In genomic region chr1:151708966-151709733, GRCm38 (mm10) we compare ENCODE assay signal across 10 mouse cellular contexts. TPM values are rescaled to one million over a fixed set of nuclear protein-coding genes. Genes with fewer than 3 reads are reported as not detected.
DNase-seq lines count a peak whose midpoint lies in the region; ATAC-seq and TF ChIP-seq lines count a peak whose summit lies in the region.
"Had no signal": no experiment of that assay in that cellular context is flagged by ENCODE, and none has a peak within 500 bp of the region (broad histone marks: within the 10 kb centered on the region; RNA-seq: fewer than 3 reads in every experiment).

No protein-coding gene starts in this region.

- no peak for ATAC-seq in midbrain, embryonic 14.5 days (ENCODE audit: low FRiP score, low TSS enrichment)
- peak; percentile 76 for ATAC-seq in intestine, embryonic 16.5 days
- 0 out of 2 replicates have a peak, but pooled peaks have one; percentile 7 for ATAC-seq in megakaryocyte progenitor cell, adult 5-6 weeks (replicated peaks; ENCODE audit: poor library complexity)

- H3K36me3 ChIP-seq in midbrain, embryonic 14.5 days (ENCODE audit: control insufficient read depth, insufficient read depth, low read length), result no peaks in the 10 kb centered on the region
- no peaks in the 10 kb centered on the region for H3K36me3 ChIP-seq in midbrain, embryonic 10.5 days
- H3K36me3 ChIP-seq in intestine, embryonic 16.5 days (ENCODE audit: control insufficient read depth, insufficient read depth, low read length), result no peaks in the 10 kb centered on the region
- H3K36me3 ChIP-seq: embryonic facial prominence, embryonic 13.5 days; limb, embryonic 13.5 days had no signal

- no peaks in the 10 kb centered on the region for H3K9me3 ChIP-seq in midbrain, embryonic 14.5 days (ENCODE audit: control insufficient read depth, low read length)
- H3K9me3 ChIP-seq in midbrain, embryonic 10.5 days (replicated peaks), result no peaks in the 10 kb centered on the region
- H3K9me3 ChIP-seq in intestine, embryonic 16.5 days (ENCODE audit: control insufficient read depth, low read length), result no peaks in the 10 kb centered on the region
- H3K9me3 ChIP-seq: embryonic facial prominence, embryonic 13.5 days; limb, embryonic 13.5 days had no signal

- H3K27me3 ChIP-seq in midbrain, embryonic 14.5 days (ENCODE audit: control insufficient read depth, insufficient read depth, low read length), result no peaks in the 10 kb centered on the region
- H3K27me3 ChIP-seq in midbrain, embryonic 10.5 days (ENCODE audit: low read depth, poor library complexity, severe bottlenecking), result no peaks in the 10 kb centered on the region
- H3K27me3 ChIP-seq in intestine, embryonic 16.5 days (replicated peaks; ENCODE audit: control insufficient read depth, insufficient read depth, low read length), result no peaks in the 10 kb centered on the region

- no peak overlapping the region; the same call in 1 of the 2 replicates for H3K27ac ChIP-seq in gastrocnemius, adult 2 months
- no peak overlapping the region for H3K27ac ChIP-seq in midbrain, embryonic 14.5 days (replicated peaks; ENCODE audit: low read depth, low read length)
- no peak overlapping the region for H3K27ac ChIP-seq in midbrain, embryonic 10.5 days (replicated peaks)
- H3K27ac ChIP-seq in intestine, embryonic 16.5 days (ENCODE audit: low read length), result 0 out of 2 replicates have a peak overlapping the region, but pooled peaks have one; percentile 5
- H3K27ac ChIP-seq: embryonic facial prominence, embryonic 13.5 days; limb, embryonic 13.5 days had no signal

- WGBS in midbrain, embryonic 14.5 days, result 79% methylated on average over 13 of the region's 13 CpGs
- WGBS in midbrain, embryonic 10.5 days, result 80% methylated on average over 13 of the region's 13 CpGs
- WGBS in intestine, embryonic 16.5 days, result 27% methylated on average over 13 of the region's 13 CpGs

- TF ChIP-seq CTCF in gastrocnemius, adult 2 months (IDR thresholded peaks at IDR 0.05), result no peak

- H3K4me2 ChIP-seq in midbrain, embryonic 14.5 days (ENCODE audit: low read length), result no peak overlapping the region
- H3K4me2 ChIP-seq in intestine, embryonic 16.5 days (ENCODE audit: low read depth, low read length), result 0 out of 2 replicates have a peak overlapping the region, but pooled peaks have one; percentile 23
- H3K4me2 ChIP-seq: embryonic facial prominence, embryonic 13.5 days; limb, embryonic 13.5 days had no signal

- H3K9ac ChIP-seq in midbrain, embryonic 14.5 days (replicated peaks; ENCODE audit: low read length), result no peak overlapping the region
- H3K9ac ChIP-seq in intestine, embryonic 16.5 days (ENCODE audit: low read depth, low read length), result no peak overlapping the region
- H3K9ac ChIP-seq: embryonic facial prominence, embryonic 13.5 days; limb, embryonic 13.5 days had no signal

- H3K4me3 ChIP-seq in gastrocnemius, adult 2 months, result no peak overlapping the region
- H3K4me3 ChIP-seq in midbrain, embryonic 14.5 days (replicated peaks; ENCODE audit: low read depth, low read length), result no peak overlapping the region
- H3K4me3 ChIP-seq in midbrain, embryonic 10.5 days, result no peak overlapping the region
- no peak overlapping the region for H3K4me3 ChIP-seq in intestine, embryonic 16.5 days (ENCODE audit: low read length)
- H3K4me3 ChIP-seq: embryonic facial prominence, embryonic 13.5 days; limb, embryonic 13.5 days had no signal

- intact Hi-C loops in gastrocnemius, adult 2 months (cut with DNase I), result loop anchor here (5.0 kb wide), 1 partner anchor 207 kb away; the partner anchor contains the start of gene Rnf2

- no peaks in the 10 kb centered on the region for H3K4me1 ChIP-seq in midbrain, embryonic 14.5 days (ENCODE audit: control insufficient read depth, insufficient read depth, low read length)
- H3K4me1 ChIP-seq in midbrain, embryonic 10.5 days, result 0 out of 2 replicates have a peak, but pooled peaks cover 4% of the 10 kb centered on the region
- peaks cover 11% of the 10 kb centered on the region for H3K4me1 ChIP-seq in intestine, embryonic 16.5 days (ENCODE audit: control insufficient read depth, insufficient read depth, low read length)

- peak; percentile 40 for DNase-seq in gastrocnemius, adult 2 months
- no peak for DNase-seq in gastrocnemius, postnatal 4 days (ENCODE audit: low spot score in 2 of 2)
- peak; percentile 58 for DNase-seq in midbrain, embryonic 14.5 days
- DNase-seq in midbrain, embryonic 10.5 days (ENCODE audit: low spot score), result no peak
- DNase-seq in spleen, postnatal 36 days (ENCODE audit: low spot score in 2 of 2), result no peak
- no peak for DNase-seq in gastrocnemius, adult 8-10 months (ENCODE audit: low spot score in 2 of 2)

RNA-seq across cellular contexts. Expression of gene Edem3, which starts 46.0 kb away (rescaled TPM):
- total RNA-seq in gastrocnemius, adult 2 months (2021), result 10 to 100 TPM; 21.1 to 23.6 TPM
- total RNA-seq in gastrocnemius, postnatal 4 days (2021), result 10 to 100 TPM; 38.2 to 39.0 TPM
- polyA plus RNA-seq in midbrain, embryonic 14.5 days (2014; fragmentation: Nextera tagmentation; extraction: Ambion mirVana), result 20.8 and 31.0 TPM in 2 replicates
- 14.1 and 18.3 TPM in 2 replicates for polyA plus RNA-seq in midbrain, embryonic 10.5 days (2016; fragmentation: Nextera tagmentation; extraction: Ambion mirVana)
- 8.8 and 11.1 TPM in 2 replicates for polyA plus RNA-seq in intestine, embryonic 16.5 days (2015; fragmentation: Nextera tagmentation; extraction: Ambion mirVana)
- total RNA-seq in megakaryocyte progenitor cell, adult 5-6 weeks (2015), result 20.5 and 21.1 TPM in 2 replicates
- total RNA-seq in megakaryocyte progenitor cell, adult 5-6 weeks (2017), result 30.3 and 36.6 TPM in 2 replicates
- total RNA-seq in gastrocnemius, adult 8-10 months (2022), result 10 to 100 TPM; 17.8 to 25.5 (median 20.7) TPM

Comparison
In these comparisons a context has a peak if more than half of its experiments do, and no peak if none do; other contexts are left out.
1. DNase-seq: peak in gastrocnemius, adult 2 months (single experiment) and midbrain, embryonic 14.5 days (single experiment); none in gastrocnemius, postnatal 4 days (0 of 2), midbrain, embryonic 10.5 days (single experiment), spleen, postnatal 36 days (0 of 2) and gastrocnemius, adult 8-10 months (0 of 2).